Mouse (Mus musculus) lung, postnatal 0 days (tissue): ENCODE data around the gene Ifih1.

ENCODE experiments used
- CTCF ChIP-seq: IDR thresholded peaks from 2 replicates; pipeline ENCODE4 v1.5.1; 2016; ENCODE audit warnings: antibody characterized with exemption, mild to moderate bottlenecking
- EP300 ChIP-seq: IDR thresholded peaks from 2 replicates; pipeline ENCODE4 v1.6.1; 2016; ENCODE audit warnings: antibody characterized with exemption, mild to moderate bottlenecking, control low read depth

DNA sequence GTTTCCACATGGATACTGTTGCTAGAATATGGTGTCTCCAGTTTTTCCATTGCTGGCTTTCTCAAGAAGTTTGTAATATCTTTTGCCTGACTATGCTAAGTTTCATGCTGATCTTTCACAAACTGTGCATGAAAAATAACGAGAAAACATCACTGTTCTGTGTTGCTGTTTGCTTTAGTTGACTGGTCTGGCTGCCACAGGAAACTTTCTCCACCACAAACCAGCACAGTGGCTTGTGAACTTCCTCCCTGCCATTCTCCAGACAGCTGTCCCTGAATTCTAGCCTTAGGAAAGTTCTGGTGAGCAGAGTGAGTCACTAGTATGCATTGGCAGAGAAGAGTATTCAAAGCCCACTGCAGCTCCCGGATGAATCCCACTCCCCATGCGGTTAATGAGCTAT lies 71.1 kb downstream of the Ifih1 start:
- no peak for TF ChIP-seq CTCF
- no peak for TF ChIP-seq EP300
